Mouse (Mus musculus) stomach, embryonic 16.5 days (tissue): Measurements from ENCODE around the gene Smpx. TPM values are rescaled to one million over a fixed set of nuclear protein-coding genes. Genes with fewer than 3 reads are reported as not detected.

Experiments used
- ATAC-seq: fragments of 200-750 bp; cut with Nextera tagmentation; 2 replicates; pipeline ENCODE4 v1.8.0; 2017; ENCODE audit warnings: moderate number of reproducible peaks, moderate TSS enrichment; ENCODE audit not compliant: insufficient read depth, low FRiP score
- H3K27ac ChIP-seq: fragments of 300-500 bp; sonication (generic); 2 replicates; pipeline ENCODE4 v1.5.1; 2014; ENCODE audit warnings: low read length
- H3K27me3 ChIP-seq: fragments of 300-500 bp; sonication (generic); 2 replicates; pipeline ENCODE4 v1.6.1; 2014; ENCODE audit warnings: low read length, control low read depth, mixed read lengths; ENCODE audit not compliant: control insufficient read depth, insufficient read depth
- H3K36me3 ChIP-seq: fragments of 300-500 bp; sonication (generic); 2 replicates; pipeline ENCODE4 v1.6.1; 2014; ENCODE audit warnings: low read length; ENCODE audit not compliant: control insufficient read depth, insufficient read depth
- H3K4me1 ChIP-seq: fragments of 300-500 bp; sonication (generic); 2 replicates; pipeline ENCODE4 v1.6.1; 2014; ENCODE audit warnings: low read length, control low read depth, mixed read lengths; ENCODE audit not compliant: control insufficient read depth, insufficient read depth
- H3K4me2 ChIP-seq: fragments of 300-500 bp; sonication (generic); 2 replicates; pipeline ENCODE4 v1.6.1; 2014; ENCODE audit warnings: low read depth, low read length, mixed read lengths
- H3K4me3 ChIP-seq: fragments of 300-500 bp; sonication (generic); replicated peaks from 2 replicates; pipeline ENCODE4 v1.5.1; 2014; ENCODE audit warnings: mild to moderate bottlenecking, low read length
- H3K9ac ChIP-seq: fragments of 300-500 bp; sonication (generic); 2 replicates; pipeline ENCODE4 v1.6.1; 2014; ENCODE audit warnings: low read length
- H3K9me3 ChIP-seq: fragments of 300-500 bp; sonication (generic); replicated peaks from 2 replicates; pipeline ENCODE4 v1.6.1; 2016; ENCODE audit warnings: low read length, control low read depth; ENCODE audit not compliant: control insufficient read depth
- WGBS: fragments of 180-500 bp; shearing (Covaris S2); extraction: QIAGEN DNeasy Blood & Tissue Kit; methylation state at CpG from one replicate; pipeline ENCODE4 v1.1.7; 2014; 5-methylcytosine and 5-hydroxymethylcytosine counted together
- polyA plus RNA-seq: library from polyadenylated mRNA; unstranded; fragments of >200 nt; fragmentation: Nextera tagmentation; extraction: Ambion mirVana; gene quantifications from 2 replicates; pipeline ENCODE4 v1.2.1, GENCODE M21; 2015

Smpx gene
- 8.8 and 42.3 TPM in 2 replicates for polyA plus RNA-seq

DNA sequence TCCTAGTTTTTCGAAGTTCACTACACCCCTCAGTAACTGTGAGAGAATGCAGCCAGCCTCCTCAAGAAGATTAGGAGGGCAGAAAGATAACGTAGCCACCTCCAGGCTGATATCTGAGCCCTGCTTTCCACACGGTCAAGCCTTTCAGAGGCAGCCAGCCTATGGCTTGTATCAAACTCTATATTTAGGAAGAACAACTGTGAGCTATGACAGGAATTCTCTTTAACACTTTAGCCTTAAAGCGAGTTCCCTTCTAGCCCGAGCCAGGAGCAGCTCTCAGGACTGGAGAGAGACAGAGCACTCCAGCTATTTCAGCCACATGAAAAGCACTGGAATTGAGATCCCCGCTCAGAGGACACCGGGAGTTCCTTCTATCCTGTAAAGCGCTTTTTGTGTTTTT, at the start of gene Smpx:
Gene Smpx, plus strand, starts transcription at position 49 of the 400 bp plus-strand sequence.
- Histone ChIP-seq H3K4me2 (no peak within 1 kb of the TSS), H3K4me3 (no peak within 1 kb of the TSS), H3K9ac (no peak within 1 kb of the TSS), H3K27me3 (no peaks in the 10 kb centered on the region), H3K27ac (no peak within 1 kb of the TSS), H3K9me3 (no peaks in the 10 kb centered on the region), H3K36me3 (no peaks in the 10 kb centered on the region), H3K4me1 (no peaks in the 10 kb centered on the region)
- 50% methylated on average over 8 of the region's 8 CpGs for WGBS
- ATAC-seq = no peak

GRCm38 (mm10) chrX:157655047-157655446, 43.7 kb upstream of the Smpx start:
- no peaks in the 10 kb centered on the region for H3K9me3 ChIP-seq
- no peaks in the 10 kb centered on the region for H3K4me1 ChIP-seq
- no peak overlapping the region for H3K4me2 ChIP-seq
- H3K27ac ChIP-seq = no peak overlapping the region
- no peaks in the 10 kb centered on the region for H3K27me3 ChIP-seq
- H3K9ac ChIP-seq = no peak overlapping the region
- ATAC-seq = no peak
- no peaks in the 10 kb centered on the region for H3K36me3 ChIP-seq
- no peak overlapping the region for H3K4me3 ChIP-seq

- ATAC-seq = no peak
- Histone ChIP-seq H3K9ac (no peak overlapping the region), H3K4me2 (no peak overlapping the region), H3K36me3 (no peaks in the 10 kb centered on the region), H3K4me3 (no peak overlapping the region), H3K27me3 (no peaks in the 10 kb centered on the region), H3K27ac (no peak overlapping the region), H3K4me1 (no peaks in the 10 kb centered on the region), H3K9me3 (no peaks in the 10 kb centered on the region)
Measured at GRCm38 (mm10) chrX:157657356-157657755, 41.4 kb upstream of the Smpx start.

DNA sequence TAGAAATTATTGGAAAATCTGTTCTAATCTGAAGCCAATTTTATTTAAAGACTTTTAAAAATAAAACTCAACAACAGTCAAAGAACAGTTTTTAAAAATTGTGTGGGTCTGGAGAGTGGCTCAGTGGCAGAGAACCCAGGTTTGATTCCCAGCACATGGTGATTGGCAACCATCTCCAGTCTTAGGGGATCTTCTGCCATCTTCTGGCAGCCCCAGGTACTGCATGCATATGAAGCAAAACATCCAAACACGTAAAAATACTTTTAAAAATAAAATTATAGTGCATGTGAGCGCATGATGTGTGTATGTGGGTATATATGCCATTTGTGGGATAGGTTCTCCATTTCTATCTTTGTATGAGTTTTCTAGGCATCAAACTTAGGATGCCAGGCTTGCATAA, 26.9 kb upstream of the Smpx start:
- no peak overlapping the region for H3K27ac ChIP-seq
- WGBS = 78% methylated on average over 2 of the region's 2 CpGs
- no peaks in the 10 kb centered on the region for H3K27me3 ChIP-seq
- no peak overlapping the region for H3K9ac ChIP-seq
- no peaks in the 10 kb centered on the region for H3K9me3 ChIP-seq
- no peaks in the 10 kb centered on the region for H3K4me1 ChIP-seq
- no peak for ATAC-seq
- H3K4me3 ChIP-seq = no peak overlapping the region
- no peak overlapping the region for H3K4me2 ChIP-seq
- no peaks in the 10 kb centered on the region for H3K36me3 ChIP-seq

- H3K9me3 ChIP-seq = no peaks in the 10 kb centered on the region
- no peak for ATAC-seq
- no peak overlapping the region for H3K4me3 ChIP-seq
- WGBS = 70% methylated on average over 3 of the region's 3 CpGs
- H3K27ac ChIP-seq = no peak overlapping the region
- no peaks in the 10 kb centered on the region for H3K4me1 ChIP-seq
- no peak overlapping the region for H3K9ac ChIP-seq
- no peaks in the 10 kb centered on the region for H3K36me3 ChIP-seq
- H3K4me2 ChIP-seq = no peak overlapping the region
- H3K27me3 ChIP-seq = no peaks in the 10 kb centered on the region
Measured at GRCm38 (mm10) chrX:157674667-157675350, 23.9 kb upstream of the Smpx start.

DNA sequence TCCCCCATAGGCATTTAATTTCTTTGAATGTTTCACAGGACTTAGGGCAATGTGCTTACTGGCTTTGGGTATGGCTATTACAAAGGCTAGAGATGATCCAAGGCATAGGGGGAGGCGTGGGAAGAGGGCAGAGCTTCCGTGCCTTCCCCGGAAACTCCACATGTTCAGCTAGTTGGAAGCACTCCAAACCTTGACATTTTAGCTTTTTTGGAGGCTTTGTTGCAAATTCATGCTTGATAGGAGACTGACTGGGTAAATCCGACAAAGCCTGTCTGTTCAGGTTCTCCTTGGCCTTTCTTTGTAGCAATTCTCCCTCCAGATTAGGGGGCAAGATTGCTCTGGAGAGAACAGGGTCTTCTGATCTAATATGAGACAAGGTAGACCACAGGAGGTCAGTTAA, 7.5 kb upstream of the Smpx start:
- H3K9ac ChIP-seq = no peak overlapping the region
- H3K27ac ChIP-seq = no peak overlapping the region
- no peak overlapping the region for H3K4me2 ChIP-seq
- ATAC-seq = no peak
- 50% methylated on average over 4 of the region's 4 CpGs for WGBS
- no peaks in the 10 kb centered on the region for H3K4me1 ChIP-seq
- no peaks in the 10 kb centered on the region for H3K9me3 ChIP-seq
- no peak overlapping the region for H3K4me3 ChIP-seq
- no peaks in the 10 kb centered on the region for H3K27me3 ChIP-seq
- H3K36me3 ChIP-seq = no peaks in the 10 kb centered on the region

GRCm38 (mm10) chrX:157697591-157698135, 1.0 kb upstream of the Smpx start:
- no peaks in the 10 kb centered on the region for H3K4me1 ChIP-seq
- H3K27ac ChIP-seq = no peak overlapping the region
- no peak overlapping the region for H3K4me3 ChIP-seq
- no peak for ATAC-seq
- WGBS = 74% methylated on average over 5 of the region's 5 CpGs
- no peaks in the 10 kb centered on the region for H3K9me3 ChIP-seq
- H3K4me2 ChIP-seq = no peak overlapping the region
- no peaks in the 10 kb centered on the region for H3K36me3 ChIP-seq
- no peak overlapping the region for H3K9ac ChIP-seq
- no peaks in the 10 kb centered on the region for H3K27me3 ChIP-seq

DNA sequence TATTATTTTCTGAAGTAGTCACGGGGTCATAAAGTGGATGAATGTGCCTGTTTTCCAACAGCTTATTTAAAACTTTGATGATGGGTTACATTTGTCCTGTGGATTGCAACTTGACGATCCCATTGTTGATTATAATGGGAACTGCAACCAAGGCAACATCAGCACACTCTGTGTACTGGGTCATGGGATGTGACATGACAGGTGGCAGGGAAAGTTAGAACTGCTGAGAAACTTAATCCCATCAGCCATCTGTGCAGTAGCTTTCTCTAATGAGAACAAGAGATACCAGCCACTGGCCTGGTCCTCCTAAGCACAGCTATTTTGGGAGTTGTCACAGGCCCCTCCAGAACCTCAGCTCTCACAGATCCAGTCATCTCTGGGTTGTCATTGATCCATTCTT, 8.5 kb downstream of the Smpx start:
- WGBS = 74% methylated on average over 2 of the region's 2 CpGs
- H3K27me3 ChIP-seq = no peaks in the 10 kb centered on the region
- no peaks in the 10 kb centered on the region for H3K4me1 ChIP-seq
- H3K36me3 ChIP-seq = no peaks in the 10 kb centered on the region
- no peak overlapping the region for H3K4me3 ChIP-seq
- ATAC-seq = no peak
- no peak overlapping the region for H3K27ac ChIP-seq
- no peak overlapping the region for H3K9ac ChIP-seq
- no peak overlapping the region for H3K4me2 ChIP-seq
- no peaks in the 10 kb centered on the region for H3K9me3 ChIP-seq

DNA sequence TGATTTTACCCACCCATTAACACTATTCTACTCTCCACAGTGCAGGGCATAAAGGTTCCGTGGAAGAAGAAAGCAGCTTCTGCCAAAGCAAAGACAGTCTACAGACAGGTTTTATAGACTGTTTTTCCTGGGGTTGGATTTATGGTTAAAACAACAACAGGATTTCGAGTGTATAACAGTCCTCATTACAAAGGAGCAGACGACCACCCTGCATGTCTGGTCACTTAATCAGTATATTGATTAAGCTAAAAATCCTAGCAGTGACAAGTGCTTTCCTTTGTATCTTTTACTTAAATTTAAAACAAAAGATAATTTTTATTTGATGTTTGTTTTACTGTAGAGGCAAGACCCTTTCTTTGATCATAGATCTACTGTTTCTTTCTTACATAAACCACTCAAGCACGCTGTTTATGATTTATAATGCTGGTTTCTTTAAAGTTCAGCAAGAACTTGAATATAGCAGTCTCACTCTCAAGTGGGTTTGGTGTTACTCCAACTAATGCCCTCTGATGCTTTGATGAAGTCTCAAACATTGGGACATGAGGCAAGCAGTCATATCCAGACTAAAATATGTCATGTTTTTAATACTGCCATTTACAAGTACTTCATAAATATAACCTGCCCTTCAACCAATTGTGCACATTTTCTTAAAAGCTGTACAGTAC, 10.0 kb downstream of the Smpx start:
- ATAC-seq = no peak
- no peak overlapping the region for H3K4me2 ChIP-seq
- H3K27ac ChIP-seq = no peak overlapping the region
- no peaks in the 10 kb centered on the region for H3K27me3 ChIP-seq
- no peaks in the 10 kb centered on the region for H3K36me3 ChIP-seq
- no peaks in the 10 kb centered on the region for H3K9me3 ChIP-seq
- H3K9ac ChIP-seq = no peak overlapping the region
- H3K4me1 ChIP-seq = no peaks in the 10 kb centered on the region
- no peak overlapping the region for H3K4me3 ChIP-seq
- 39% methylated on average over 4 of the region's 4 CpGs for WGBS
